Mouse (Mus musculus) cortical plate, adult 2 months (tissue): ENCODE data around the gene Ccdc122.

Experiments used
- CTCF ChIP-seq: fragments of 200-500 bp; IDR thresholded peaks from 2 replicates; pipeline ENCODE4 v1.5.1; 2011; ENCODE audit warnings: mild to moderate bottlenecking, control low read depth, low read length; ENCODE audit not compliant: insufficient read depth; ENCODE audit errors: extremely low read depth
- POLR2A ChIP-seq: fragments of 200-500 bp; IDR thresholded peaks from 2 replicates; pipeline ENCODE4 v1.6.1; 2011; ENCODE audit warnings: mild to moderate bottlenecking, low read length, control low read depth; ENCODE audit not compliant: insufficient read depth; ENCODE audit errors: extremely low read depth

- TF ChIP-seq CTCF (no peak), POLR2A (no peak)
Measured at GRCm38 (mm10) chr14:77005566-77005965, 31.0 kb upstream of the Ccdc122 start.
